Mouse (Mus musculus): ENCODE data around the gene Gm12253. TPM values are rescaled to one million over a fixed set of nuclear protein-coding genes. Genes with fewer than 3 reads are reported as not detected.

Gene Gm12253
- polyA plus RNA-seq (2012; rRNA removed; ENCODE audit: low replicate concordance): not detected in 2 replicates

DNA sequence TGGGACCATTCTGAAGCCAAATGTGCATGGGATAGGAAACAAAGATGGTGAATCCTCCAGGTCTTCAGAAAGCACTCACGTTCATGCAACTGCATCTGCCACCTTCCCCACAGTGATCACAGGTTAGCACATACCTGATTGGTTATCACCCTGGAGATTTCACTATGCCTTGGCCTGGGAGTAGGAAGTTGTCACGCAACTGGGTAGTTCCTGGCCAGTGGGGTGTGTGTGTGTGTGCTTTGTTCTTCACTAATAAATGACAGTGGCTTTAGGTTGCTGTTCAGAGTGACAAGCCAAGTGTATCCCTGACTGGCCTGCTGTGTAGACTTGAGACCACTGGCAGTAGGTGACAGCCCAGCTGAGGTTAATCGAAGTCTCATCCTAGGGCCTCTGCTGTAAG lies at the start of gene Gm12253:
Gene Gm12253, plus strand, starts transcription at position 301 of the 400 bp plus-strand sequence.

DNA sequence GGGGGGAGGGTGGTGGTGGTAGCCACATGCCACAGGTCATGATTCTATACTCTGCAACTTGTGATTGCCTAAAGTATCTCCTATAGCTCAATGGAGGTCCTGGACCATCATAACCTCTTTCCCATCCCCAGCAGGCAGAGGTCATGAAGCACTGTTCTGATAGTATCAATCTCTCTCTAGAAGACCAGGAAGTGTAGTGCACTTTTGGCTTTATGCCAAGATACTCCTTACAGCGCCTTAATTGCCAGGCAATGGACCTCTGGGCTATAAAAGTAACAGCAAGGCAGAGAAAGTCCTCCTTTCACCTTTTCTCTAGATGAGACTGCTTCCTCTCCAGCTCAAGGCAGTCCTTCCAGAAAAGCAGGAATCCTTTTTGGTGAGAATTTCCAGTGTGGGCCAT lies 11.5 kb upstream of the Gm12253 start, which contains the start of gene 1810065E05Rik:
Gene 1810065E05Rik, plus strand, starts transcription at position 297 of the 400 bp plus-strand sequence.

DNA sequence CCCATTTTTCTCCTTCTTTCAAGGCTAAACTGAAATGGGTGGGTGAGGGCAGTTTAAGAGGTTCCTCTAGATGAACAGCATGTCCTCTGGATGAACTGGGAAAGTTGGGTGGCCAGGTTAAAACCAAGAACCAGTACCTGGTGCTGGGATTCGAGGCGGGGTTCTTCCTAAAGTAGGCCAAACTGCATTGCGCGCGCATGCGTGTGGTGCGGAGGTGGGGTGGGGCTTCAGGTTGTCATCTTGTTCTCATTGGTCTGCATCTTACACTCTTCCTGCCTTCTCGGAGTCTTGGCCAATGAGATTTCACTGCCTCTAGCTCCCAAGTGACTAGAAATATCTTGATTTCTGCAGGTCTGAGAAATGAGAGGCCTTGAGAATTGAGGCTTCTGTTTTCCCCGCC lies 20.4 kb downstream of the Gm12253 start, which contains the start of gene Lypd9:
Gene Lypd9, minus strand, starts transcription at position 165 of the 400 bp plus-strand sequence.

DNA sequence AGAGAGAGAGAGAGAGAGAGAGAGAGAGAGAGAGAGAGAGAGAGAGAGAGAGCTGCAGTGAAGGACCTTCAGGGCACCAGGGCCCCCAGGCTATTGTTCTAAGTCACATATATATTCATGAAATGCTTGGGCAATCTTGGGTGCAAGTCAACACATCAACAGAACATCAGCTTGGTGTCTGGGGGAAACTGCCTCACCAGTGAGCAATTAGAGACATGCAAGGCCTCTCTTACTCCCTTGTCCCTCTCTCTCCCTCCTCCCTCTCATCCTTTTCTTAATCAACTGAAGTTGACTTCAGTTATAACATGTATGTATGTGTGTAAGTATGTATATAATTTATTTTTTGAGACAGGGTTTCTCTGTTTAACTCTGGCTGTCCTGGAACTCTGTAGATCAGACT lies 29.8 kb downstream of the Gm12253 start, which contains the start of gene Olfr30:
Gene Olfr30, minus strand, starts transcription at position 101 of the 400 bp plus-strand sequence.

Other genes with a start within 250 kb of the Gm12253 start
- 25.1 and 34.8 TPM in 2 replicates for gene Igtp, start 233.0 kb upstream of the Gm12253 start, polyA plus RNA-seq (2012; rRNA removed; ENCODE audit: low replicate concordance)
- gene Irgm2, start 232.9 kb upstream of the Gm12253 start, polyA plus RNA-seq (2012; rRNA removed; ENCODE audit: low replicate concordance): 21.8 and 25.9 TPM in 2 replicates
- 0.10 TPM in 1 of 2 replicates, not detected in the other for gene 4930438A08Rik, start 157.8 kb upstream of the Gm12253 start, polyA plus RNA-seq (2012; rRNA removed; ENCODE audit: low replicate concordance)
- 17.5 and 37.2 TPM in 2 replicates for gene Zfp692, start 125.5 kb upstream of the Gm12253 start, polyA plus RNA-seq (2012; rRNA removed; ENCODE audit: low replicate concordance)
- gene Zfp672, start 102.2 kb upstream of the Gm12253 start, polyA plus RNA-seq (2012; rRNA removed; ENCODE audit: low replicate concordance): 30.7 and 40.5 TPM in 2 replicates
- gene Sh3bp5l, start 101.8 kb upstream of the Gm12253 start, polyA plus RNA-seq (2012; rRNA removed; ENCODE audit: low replicate concordance): 35.8 and 47.7 TPM in 2 replicates
- 2.0 and 2.6 TPM in 2 replicates for gene Lypd8, start 53.5 kb upstream of the Gm12253 start, polyA plus RNA-seq (2012; rRNA removed; ENCODE audit: low replicate concordance)
- gene 1810065E05Rik, start 11.4 kb upstream of the Gm12253 start, polyA plus RNA-seq (2012; rRNA removed; ENCODE audit: low replicate concordance): not detected in 2 replicates
- not detected in 2 replicates for gene Lypd9, start 20.4 kb downstream of the Gm12253 start, polyA plus RNA-seq (2012; rRNA removed; ENCODE audit: low replicate concordance)
- gene Olfr30, start 29.7 kb downstream of the Gm12253 start, polyA plus RNA-seq (2012; rRNA removed; ENCODE audit: low replicate concordance): not detected in 2 replicates
- not detected in 2 replicates for gene Olfr332, start 60.0 kb downstream of the Gm12253 start, polyA plus RNA-seq (2012; rRNA removed; ENCODE audit: low replicate concordance)
- not detected in 2 replicates for gene Olfr331, start 70.0 kb downstream of the Gm12253 start, polyA plus RNA-seq (2012; rRNA removed; ENCODE audit: low replicate concordance)
- gene Olfr330, start 102.3 kb downstream of the Gm12253 start, polyA plus RNA-seq (2012; rRNA removed; ENCODE audit: low replicate concordance): not detected in 2 replicates
- not detected in 2 replicates for gene Olfr329-ps, start 113.9 kb downstream of the Gm12253 start, polyA plus RNA-seq (2012; rRNA removed; ENCODE audit: low replicate concordance)
- not detected in 2 replicates for gene Olfr328, start 123.1 kb downstream of the Gm12253 start, polyA plus RNA-seq (2012; rRNA removed; ENCODE audit: low replicate concordance)
- 0.18 TPM in 1 of 2 replicates, not detected in the other for gene Olfr224, start 138.0 kb downstream of the Gm12253 start, polyA plus RNA-seq (2012; rRNA removed; ENCODE audit: low replicate concordance)
- not detected in 2 replicates for gene Olfr325, start 145.2 kb downstream of the Gm12253 start, polyA plus RNA-seq (2012; rRNA removed; ENCODE audit: low replicate concordance)
- not detected in 2 replicates for gene Olfr324, start 162.6 kb downstream of the Gm12253 start, polyA plus RNA-seq (2012; rRNA removed; ENCODE audit: low replicate concordance)
- 1.3 TPM in 1 of 2 replicates, not detected in the other for gene 2210407C18Rik, start 183.5 kb downstream of the Gm12253 start, polyA plus RNA-seq (2012; rRNA removed; ENCODE audit: low replicate concordance)
- not detected in 2 replicates for gene Olfr323, start 197.9 kb downstream of the Gm12253 start, polyA plus RNA-seq (2012; rRNA removed; ENCODE audit: low replicate concordance)
- gene Trim58, start 207.9 kb downstream of the Gm12253 start, polyA plus RNA-seq (2012; rRNA removed; ENCODE audit: low replicate concordance): 0.17 TPM in 1 of 2 replicates, not detected in the other
- gene Olfr322, start 226.2 kb downstream of the Gm12253 start, polyA plus RNA-seq (2012; rRNA removed; ENCODE audit: low replicate concordance): not detected in 2 replicates
- gene Olfr320, start 248.5 kb downstream of the Gm12253 start, polyA plus RNA-seq (2012; rRNA removed; ENCODE audit: low replicate concordance): not detected in 2 replicates

Measured in subcutaneous adipose tissue, adult 2 months (tissue).